Mouse (Mus musculus) cortical plate, adult 2 months (tissue): ENCODE results near the gene Zkscan16.

ENCODE experiments used
- CTCF ChIP-seq: fragments of 200-500 bp; IDR thresholded peaks from 2 replicates; pipeline ENCODE4 v1.5.1; 2011; ENCODE audit warnings: mild to moderate bottlenecking, control low read depth, low read length; ENCODE audit not compliant: insufficient read depth; ENCODE audit errors: extremely low read depth
- POLR2A ChIP-seq: fragments of 200-500 bp; IDR thresholded peaks from 2 replicates; pipeline ENCODE4 v1.6.1; 2011; ENCODE audit warnings: mild to moderate bottlenecking, low read length, control low read depth; ENCODE audit not compliant: insufficient read depth; ENCODE audit errors: extremely low read depth

- TF ChIP-seq POLR2A (peak; percentile 34; the same call in 1 of the 2 replicates), CTCF (no peak)
Measured at GRCm38 (mm10) chr4:58911831-58912628, 31.4 kb upstream of the Zkscan16 start.
